Mouse (Mus musculus): ENCODE measurements around the gene Zpr1.

Gene Zpr1

DNA sequence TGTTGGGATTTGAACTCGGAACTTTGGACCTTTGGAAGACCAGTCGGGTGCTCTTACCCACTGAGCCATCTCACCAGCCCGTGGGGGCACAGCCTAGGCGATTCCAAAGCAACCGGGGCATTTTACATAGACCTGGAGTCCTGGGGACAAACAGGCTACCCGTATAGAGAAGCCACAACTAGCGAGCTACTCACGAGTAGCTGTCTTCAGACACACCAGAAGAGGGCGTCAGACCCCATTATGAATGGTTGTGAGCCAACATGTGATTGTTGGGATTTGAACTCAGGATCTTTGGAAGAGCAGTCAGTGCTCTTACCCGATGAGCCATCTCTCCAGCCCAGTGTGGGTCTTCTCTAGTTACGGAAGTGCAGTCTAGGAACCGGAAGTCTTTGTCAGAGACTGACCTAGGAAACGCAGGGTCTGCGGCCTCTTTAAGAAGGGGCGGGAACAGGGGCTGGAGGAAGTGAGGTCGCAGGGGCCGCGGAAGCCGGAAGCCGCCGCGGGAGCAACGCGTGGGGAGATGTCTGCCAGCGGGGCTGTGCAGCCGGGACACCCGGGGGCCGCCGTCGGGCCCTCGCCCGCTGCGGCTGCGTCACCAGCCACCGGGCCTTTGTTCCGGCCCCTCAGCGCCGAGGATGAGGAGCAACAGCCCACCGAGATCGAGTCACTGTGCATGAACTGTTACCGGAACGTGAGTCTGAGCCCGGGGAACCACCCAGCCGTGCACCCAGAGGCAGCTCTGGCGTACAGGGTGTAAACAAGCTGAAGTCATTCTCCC is at the start of gene Zpr1:
TSS of gene Zpr1 (plus strand) at position 388 of the 778 bp plus-strand sequence.
- peak; percentile 90 for DNase-seq

DNA sequence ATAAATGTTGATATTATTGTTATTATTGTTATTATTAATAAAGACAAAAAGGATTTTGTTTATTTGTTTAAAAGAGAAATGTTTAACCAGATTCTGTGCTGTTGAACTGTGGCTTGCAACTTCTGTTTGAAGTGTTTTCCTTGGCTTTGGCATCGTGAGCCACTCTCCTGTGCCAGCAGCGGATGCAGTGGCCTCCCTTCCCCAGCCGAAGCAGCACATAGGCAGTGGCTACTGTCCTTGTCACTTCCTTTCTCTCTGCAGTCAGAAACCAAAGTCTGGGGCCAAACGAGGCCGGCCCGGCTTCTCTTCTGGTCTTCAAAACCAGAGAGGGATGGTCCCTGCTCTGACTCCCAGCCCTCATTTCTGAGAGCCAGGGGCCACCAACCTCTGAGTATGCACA is 49.8 kb upstream of the Zpr1 start:
- DNase-seq = no peak

DNA sequence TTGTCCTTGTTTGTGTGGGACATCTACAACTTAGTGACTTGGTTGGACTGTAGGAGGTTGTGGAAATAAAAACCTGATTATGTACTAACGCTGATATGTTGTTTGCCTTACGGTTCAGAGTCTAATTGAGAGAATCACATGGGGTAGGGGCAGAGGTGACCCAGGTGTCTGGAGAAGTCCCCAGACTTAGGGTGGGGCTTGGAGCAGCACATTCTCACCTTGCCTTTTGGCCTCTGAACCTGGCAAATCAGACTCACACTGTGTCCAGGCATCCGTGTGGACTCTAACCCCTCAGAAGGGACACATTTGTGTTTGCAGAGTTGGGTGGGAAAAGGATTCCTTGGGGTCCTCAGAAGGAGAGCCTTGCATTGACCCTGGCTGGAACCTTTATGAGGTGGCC is 48.8 kb upstream of the Zpr1 start:
- DNase-seq = no peak

DNA sequence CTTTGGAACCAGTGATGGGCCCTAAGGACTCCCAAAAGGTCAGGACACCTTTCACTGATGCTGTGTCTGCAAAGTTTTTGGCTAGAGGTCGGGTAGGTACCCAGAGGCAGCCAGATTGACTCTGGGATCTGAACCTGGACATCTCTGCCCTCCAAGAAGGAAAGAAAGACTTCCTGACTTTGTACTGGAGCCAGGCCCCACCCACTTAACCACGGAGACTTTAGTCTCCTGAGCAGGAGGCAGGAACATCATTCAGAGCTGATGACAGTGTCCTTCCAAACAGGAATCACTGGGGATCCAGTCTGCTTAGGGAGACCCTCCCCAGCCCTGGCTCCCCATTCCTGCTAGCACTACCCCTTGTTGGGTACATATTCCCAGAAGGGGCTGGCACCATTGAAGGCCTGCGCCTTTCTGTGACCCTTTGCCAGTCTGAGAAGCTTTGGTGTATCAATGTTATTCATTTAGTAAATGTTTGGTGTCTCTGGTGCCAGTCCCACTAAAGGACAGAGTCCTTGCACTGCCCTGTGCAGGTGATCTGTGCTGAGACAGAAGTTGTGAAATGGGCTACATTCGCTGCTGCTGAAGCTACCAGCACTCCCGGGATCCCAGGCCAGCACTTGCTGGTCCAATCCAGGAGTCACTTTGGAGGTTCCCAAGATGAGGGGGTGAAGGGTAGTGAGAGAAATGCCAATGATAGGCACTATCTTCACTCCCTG is 47.8 kb upstream of the Zpr1 start:
- no peak for DNase-seq

DNA sequence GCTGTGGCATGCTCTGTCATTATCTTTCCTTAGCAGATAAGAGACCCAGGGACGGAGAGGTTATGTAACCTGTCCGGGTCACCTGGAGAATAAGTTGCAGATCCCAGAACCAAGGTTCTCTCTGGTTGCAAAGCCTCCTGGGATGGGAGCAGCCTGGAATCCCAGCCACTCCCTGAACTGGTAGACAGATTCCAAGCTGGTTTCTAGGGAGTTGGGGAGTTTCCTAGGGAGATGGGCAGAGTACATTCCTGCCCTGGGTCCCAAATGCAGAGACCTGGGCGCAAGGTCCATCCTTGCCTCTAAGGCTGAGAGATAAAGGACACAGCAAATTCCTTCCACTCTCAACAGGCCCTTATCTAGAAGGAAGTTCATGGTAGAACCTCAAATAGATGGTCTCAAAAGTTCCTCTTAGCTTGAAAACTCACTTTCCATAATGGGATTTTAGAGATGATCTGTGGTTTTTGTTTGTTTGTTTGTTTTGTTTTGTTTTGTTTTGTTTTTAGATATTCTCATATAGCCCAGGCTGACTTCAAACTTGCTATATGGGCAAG is 45.7 kb upstream of the Zpr1 start:
- DNase-seq = no peak

DNA sequence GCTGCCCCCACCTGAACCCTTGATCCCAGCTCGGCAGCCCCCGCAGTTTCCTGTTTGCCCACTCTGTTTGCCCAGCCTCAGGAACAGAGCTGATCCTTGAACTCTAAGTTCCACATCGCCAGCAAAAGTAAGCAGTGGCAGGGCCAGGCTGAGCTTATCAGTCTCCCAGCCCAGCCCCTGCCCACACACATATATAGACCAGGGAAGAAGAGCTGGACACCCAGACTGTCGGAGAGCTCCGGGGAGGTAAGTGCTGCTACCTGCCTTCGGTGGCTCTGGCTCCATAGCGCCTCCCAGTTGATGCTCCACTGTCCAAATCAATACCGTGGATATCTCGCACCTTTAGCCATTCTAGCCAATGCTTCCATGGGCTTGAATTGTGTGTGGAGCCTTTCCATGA is 44.4 kb upstream of the Zpr1 start, which contains the start of gene Apoa1:
TSS of gene Apoa1 (plus strand) at position 90 of the 400 bp plus-strand sequence.
- DNase-seq = no peak

DNA sequence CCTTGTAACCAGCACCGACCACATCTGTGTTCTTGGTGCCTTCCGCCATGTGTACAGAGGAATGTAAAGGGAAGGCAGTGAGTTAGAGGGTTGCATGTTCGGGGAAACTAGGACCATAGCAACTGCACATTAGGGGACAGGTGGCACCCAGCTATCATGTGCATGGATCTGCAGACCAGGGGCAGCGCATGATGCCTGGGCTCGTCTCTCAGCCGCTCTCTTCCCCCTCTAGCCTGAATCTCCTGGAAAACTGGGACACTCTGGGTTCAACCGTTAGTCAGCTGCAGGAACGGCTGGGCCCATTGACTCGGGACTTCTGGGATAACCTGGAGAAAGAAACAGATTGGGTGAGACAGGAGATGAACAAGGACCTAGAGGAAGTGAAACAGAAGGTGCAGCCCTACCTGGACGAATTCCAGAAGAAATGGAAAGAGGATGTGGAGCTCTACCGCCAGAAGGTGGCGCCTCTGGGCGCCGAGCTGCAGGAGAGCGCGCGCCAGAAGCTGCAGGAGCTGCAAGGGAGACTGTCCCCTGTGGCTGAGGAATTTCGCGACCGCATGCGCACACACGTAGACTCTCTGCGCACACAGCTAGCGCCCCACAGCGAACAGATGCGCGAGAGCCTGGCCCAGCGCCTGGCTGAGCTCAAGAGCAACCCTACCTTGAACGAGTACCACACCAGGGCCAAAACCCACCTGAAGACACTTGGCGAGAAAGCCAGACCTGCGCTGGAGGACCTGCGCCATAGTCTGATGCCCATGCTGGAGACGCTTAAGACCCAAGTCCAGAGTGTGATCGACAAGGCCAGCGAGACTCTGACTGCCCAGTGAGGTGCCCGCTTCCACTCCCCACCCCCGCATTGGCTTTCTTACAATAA is 43.1 kb upstream of the Zpr1 start:
- DNase-seq = peak; percentile 95

DNA sequence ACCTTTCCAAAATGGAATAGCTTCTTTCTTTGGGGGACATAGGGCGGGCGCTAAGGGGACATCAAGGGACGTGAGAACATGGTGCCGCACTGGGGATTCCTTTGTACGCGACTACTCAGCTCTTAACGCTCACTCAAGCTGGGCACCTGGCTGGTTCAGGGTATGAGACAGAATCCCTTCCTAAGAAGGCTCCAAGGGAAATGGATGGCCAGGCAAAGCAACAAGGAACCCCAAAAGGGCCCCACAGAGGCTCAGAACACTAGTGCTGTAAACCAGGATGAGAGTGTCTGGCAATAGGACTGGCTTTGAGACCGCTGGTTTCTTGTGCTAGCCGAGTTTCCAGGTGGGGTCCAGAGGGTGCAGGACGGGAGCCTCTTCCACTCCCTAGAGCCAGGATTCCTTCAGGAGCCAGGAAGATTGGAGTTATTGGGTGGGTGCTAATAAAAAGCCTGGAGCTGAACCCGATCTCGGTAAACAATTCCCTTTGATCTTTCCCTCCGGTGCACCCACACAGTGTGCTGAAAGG is 42.4 kb upstream of the Zpr1 start:
- DNase-seq = peak; percentile 52

DNA sequence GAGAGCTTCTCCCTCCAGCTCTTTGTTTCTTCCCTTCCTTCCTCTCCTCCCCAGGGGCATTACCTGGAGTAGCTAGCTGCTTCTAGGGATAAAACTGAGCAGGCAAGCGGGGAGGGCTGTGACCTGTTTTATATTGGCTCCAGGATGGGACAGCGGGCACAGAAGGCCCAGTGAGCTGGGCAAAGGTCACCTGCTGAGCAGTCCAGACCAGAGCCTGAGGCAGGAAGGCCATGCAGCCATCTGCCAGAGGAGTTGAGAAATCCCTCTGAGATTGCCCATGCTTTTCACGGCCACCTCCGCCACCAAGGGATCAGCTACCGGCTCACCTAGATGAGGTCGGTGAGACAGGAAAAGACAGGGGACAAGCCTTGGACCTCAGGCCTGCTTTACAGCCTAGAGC is 37.7 kb upstream of the Zpr1 start:
- DNase-seq = peak; percentile 64

DNA sequence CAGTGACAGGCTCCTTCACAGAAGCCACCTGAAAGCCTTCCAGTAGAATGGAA is 37.4 kb upstream of the Zpr1 start, which contains the start of gene Apoc3:
TSS of gene Apoc3 (minus strand) at position 41 of the 53 bp plus-strand sequence.
- no peak for DNase-seq

DNA sequence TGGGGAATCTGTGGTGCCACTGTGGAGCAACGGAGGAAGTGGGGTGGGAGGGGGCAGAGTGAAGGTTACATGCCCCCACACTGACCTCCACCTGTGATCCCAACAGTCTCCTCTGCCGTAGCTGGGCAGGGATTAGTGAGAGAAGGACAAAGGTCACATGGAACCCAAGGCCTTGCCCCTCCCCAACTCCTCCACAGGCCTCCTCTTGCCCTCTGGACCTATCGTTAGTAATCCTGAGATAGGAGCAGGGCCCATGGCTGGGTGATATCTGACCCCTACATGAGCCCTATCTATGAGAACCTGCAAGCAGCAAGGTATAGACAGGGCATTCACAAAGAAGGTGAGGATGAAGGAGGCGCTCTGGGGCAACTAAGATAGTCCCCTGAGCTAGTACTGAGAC is 37.2 kb upstream of the Zpr1 start:
- DNase-seq = no peak

DNA sequence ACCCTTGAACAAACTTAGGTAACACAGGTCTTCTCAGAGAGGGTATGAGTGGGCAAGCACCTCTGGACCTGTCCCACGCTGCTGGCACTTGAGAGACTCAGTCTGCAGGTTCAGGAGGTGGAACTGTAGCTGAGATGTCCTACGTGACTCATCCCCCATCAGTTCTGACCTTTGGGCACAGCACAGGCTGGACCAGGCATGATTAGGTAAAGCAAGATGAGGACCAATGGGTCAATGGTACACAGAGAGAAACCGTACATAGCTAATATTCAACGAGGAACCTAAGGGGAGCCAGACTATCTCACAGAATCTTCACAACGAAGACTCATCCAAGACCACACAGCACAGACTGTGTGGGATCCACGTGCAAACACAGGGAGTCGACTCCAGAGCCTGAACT is 34.0 kb upstream of the Zpr1 start:
- DNase-seq = no peak

DNA sequence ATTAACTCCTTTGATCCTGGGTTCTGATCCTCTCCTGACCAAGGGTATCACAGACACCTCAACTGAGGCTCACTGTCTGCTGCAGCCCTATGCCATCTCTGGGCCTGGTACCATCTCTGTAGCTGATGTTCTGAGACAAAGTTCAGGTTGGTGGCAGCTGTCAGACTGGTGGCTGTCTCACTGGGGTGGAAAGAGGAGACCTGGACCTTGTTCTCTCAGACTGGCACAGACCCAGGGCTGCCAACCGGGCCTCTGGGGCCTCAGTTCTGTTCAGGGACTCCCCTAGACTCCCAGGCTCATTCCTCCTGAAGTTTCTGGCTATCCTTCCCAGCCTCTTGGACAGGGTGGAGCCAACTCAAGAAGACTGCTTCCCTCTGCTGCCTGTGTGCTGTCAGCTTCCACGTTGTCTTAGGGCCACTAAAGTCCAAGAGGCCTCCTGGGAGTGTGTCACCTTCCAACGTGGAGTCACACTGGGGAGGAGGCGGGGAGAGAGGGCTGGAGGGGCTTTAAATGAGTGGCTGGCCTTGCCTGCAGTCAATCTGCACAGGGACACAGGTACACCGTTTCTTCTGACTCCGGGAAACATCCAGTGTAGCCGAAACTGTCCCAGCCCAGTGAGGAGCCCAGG is 32.2 kb upstream of the Zpr1 start, which contains the start of gene Apoa4:
TSS of gene Apoa4 (plus strand) at position 171 of the 628 bp plus-strand sequence.
- DNase-seq = no peak

DNA sequence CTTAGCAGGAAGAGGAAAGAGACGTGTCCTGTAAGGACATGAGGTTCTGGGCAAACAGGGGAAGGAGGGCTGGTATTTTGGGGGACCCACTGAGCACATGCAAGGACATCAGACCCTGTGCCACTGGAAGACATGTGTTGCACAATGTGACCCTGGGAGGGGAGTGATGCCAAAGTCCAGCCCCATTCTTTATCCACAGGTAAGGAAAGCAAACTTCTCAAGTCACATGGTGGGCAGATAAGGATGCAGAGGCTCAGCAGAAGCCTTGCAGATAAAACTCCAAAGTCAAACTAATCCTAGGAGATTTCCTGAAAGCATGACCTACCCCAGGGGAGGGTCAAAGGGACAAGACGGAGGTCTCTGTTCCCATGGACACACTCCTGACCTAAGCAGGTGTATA is 31.0 kb upstream of the Zpr1 start:
- no peak for DNase-seq

DNA sequence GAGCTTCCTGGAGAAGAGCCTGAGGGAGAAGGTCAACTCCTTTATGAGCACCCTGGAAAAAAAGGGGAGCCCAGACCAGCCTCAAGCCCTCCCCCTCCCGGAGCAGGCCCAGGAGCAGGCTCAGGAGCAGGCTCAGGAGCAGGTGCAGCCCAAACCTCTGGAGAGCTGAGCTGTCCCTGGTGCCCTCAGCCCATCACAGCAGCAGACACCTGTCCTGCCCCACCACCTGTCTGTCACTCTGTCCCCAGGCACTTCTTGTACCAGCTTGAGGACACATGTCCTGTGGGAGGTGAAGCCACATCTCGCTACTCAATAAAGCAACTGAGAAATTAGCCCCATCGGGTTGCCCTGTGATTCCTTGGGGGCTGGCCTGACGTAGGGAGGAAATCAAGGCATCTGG is 29.7 kb upstream of the Zpr1 start:
- DNase-seq = no peak

DNA sequence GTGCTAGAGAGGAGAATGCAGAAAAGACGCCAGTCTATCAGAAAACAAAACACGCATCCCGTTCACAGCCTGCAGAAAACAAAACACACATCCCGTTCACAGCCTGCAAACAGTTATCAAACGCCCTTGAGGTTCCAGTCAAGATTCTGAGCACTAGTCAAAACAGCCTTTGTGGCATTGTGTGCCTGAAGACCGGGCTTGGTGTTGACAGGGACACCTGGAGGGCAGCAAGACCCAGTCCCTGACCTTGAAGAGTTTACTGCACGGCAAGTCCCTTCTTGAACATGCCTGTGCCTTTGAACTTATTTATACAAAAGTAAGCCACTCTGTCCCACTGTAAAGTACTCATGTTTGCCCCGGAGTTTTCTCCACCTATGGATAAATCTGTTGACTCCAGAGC is 29.3 kb upstream of the Zpr1 start:
- no peak for DNase-seq

DNA sequence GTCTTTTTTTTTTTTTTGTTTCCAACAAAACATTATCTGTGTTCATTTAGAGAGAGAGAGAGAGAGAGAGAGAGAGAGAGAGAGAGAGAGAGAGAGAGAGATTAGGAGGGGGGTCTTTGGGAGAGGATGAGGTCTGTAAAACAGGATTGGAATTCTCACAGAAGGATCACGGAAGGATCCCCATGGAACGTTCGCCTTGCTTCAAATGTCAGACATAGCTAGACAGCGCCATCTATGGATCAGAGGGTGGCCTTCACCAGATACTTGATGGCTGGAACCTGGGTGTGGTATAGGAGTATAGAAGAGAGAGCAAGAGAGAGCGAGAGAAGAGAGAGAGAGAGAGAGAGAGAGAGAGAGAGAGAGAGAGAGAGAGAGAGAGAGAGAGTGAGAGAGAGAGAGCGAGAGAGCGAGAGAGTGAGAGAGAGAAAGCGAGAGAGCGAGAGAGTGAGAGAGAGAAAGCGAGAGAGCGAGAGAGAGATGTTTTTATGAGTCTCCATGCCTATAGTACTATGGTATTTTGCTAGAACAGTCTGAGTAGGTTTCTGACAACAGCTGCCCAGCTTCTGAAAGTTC is 26.0 kb upstream of the Zpr1 start:
- peak; percentile 65 for DNase-seq

DNA sequence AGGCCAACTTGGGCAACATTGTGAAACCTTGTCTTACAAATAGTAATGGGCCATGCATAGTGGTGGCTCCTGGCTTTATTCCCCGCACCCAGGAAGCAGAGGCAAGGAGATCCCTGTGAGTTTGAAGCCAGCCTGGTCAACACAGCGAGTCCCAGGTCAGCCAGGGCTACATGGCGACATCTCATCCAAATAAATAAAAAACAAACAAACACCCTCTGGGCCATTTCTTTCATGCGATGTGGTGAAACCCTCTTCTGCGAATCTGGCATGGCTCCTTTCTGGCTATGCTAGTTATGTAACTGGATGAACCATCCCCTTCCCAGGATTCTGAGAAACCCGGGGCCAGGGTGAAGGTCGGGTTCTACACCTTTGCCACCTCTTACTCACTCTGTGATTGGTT is 16.7 kb upstream of the Zpr1 start:
- DNase-seq = no peak

DNA sequence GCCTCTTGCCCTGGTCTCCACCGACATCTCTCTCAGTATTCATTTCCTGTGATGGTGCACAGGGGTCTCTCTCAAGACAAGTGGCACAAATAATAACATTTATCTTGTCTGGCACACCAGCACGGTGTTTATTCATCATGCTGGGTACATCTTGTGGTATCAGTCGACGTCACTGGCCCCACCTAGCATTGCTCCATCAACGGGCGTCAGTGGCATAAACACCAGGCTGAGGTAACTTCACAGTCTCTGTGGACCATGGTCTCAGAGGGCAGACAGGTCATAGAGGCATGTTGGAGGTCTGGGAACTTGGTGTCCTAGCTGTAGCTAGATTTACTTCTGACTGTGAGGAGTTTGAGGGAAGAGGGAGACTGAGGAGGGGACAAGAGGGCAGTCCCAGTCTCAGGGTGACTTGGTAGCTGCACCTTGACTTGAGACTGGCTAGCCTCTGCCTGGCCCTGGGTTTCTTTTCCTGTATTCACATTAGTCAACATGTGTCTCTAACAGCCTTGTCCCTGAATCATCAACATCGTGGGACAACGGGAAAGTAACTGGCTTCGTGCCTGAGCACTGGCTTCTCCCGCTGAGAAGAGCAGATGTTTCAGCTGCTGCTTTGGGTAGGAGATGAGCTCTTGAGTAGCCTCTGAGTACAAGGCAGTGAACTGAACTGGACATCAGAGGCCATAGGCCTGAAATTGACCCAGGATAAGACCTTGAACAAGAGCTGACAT is 16.0 kb upstream of the Zpr1 start:
- no peak for DNase-seq

DNA sequence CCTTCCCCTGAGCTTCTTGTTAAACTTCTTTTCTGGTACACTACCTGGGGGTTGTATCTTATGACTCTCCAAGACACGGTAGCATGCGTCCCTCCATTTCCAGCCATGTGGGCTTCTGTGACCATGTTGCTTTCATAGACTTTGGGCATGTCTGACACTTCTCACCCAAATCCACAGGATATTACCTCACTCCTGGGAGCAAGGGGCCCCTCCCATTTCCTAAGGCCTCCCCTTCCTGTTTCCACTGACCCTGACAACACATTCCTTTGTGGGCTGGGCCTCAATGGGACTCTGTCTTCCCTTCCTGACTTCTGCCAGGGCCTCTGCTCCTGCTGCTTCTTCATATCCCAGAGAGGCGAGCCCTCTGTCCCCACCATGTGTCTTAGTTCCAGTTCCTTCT is 15.3 kb upstream of the Zpr1 start:
- DNase-seq = no peak

DNA sequence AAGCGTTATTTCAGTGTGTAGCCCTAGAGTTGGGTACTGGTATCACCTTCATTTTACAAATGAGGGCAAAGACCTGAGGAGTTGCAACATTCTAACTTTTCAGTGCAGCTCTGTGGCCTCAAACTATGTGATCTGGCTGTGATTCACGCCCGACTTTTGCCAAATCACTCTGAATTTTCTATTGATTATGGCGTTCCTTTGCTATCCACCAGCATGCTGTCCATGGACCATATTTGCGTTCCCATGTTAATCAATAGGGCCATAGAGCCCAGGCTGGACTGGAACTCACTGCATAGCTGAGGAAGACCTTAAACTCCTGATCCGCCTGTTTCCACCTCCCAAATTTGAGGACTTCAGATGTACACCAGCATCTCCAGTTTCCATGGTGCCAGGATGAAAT is 13.8 kb upstream of the Zpr1 start:
- no peak for DNase-seq

DNA sequence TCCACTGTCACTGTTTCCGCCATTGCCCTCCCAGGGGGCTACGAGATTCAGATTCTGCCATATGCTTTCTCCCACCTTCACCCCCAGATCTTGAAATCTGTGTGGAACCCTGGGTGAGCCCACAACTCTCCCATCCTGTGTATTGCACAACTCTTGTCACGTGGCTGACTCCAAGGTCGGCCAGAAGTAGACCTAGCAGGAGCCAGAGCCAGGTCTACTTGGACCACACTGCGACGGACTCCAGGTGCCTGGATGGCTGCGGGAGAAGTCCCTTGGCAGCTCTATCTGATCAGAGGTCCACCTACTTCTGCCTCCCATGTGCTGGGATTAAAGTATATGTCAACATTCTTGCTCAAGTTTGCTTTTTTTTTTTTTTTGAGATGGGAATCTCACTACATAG is 11.7 kb upstream of the Zpr1 start:
- DNase-seq = no peak

Measured in cerebellum, adult 9-11 months (tissue).